Mouse (Mus musculus): Measurements from ENCODE around the gene Spag5.

- TF ChIP-seq CTCF (IDR thresholded peaks at IDR 0.05) (no peak), POLR2A (IDR thresholded peaks at IDR 0.05; ENCODE audit: insufficient read depth, low read depth, low read length) (no peak), EP300 (IDR thresholded peaks at IDR 0.05; ENCODE audit: insufficient read depth, low read depth, low read length) (no peak)
These were observed 62.1 kb downstream of the Spag5 start for GRCm38 (mm10) chr11:78363309-78364007.

All from heart, adult 2 months (tissue).